Mouse (Mus musculus) frontal cortex, postnatal 10 days (tissue): Measurements from ENCODE around the gene Ice1.

Source experiments
- DNase-seq, 2 experiments: peaks; one replicate each; pipeline ENCODE4 v3.0.0; 2022; ENCODE audit warnings: low spot score in 2 of 2, mixed read lengths in 1 of 2

Gene Ice1

DNA sequence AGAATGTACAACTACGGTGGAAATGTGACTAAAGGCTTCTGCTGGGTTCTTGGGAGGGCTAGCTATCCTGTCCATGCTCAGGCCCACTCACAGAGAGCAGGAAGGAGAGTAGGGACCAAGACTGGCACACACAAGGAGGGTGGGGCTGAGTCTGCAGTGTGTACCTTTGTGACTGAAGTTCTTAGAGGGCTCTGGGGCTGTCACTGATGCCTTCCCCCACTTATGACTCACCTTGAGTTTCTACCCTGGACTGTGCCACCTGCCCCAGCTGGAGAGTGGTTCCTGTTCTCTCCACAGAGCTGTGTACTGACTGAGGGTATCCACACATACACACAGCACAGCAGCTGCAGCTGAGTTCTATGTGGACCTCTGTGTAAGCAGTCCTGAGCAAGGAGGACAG is 63.2 kb downstream of the Ice1 start:
- no peak for DNase-seq

DNA sequence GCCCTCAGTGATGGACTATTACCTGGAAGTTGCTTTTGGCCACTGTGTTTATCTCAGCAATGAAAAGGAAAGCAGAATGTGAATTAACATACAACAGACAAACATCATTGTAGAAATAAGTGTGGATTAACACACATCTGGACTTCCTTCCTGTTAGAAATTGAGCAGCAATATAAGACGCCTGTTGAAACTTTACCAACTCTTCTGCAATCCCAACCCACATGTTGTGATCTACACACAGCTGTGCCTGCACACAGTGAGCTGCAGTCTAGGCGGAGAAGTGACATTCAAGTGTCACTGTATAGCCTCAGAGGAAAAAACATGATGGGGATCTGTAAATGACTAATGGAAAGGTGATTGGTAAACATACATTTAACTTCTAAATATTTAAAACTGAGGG is 69.5 kb downstream of the Ice1 start:
- no peak for DNase-seq

DNA sequence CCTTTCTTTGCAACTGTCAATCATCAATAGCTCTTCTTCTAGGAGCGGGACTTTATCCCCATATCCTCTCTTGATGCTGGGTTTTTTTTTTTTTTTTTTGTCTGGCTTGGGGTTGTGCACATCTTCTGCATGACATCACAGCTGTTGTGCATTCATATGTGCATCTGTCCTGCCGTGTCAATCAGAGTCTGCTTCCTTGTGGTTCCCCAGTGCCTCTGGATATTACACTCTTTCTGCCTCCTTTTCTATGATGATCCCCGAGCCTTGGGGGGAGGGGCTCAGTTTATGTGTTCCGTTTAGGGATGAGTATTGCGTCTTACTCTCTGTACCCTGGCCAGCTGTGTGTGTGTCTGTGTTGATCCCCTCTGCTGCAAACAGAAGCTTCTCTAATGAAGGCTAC is 84.0 kb downstream of the Ice1 start:
- DNase-seq, result no peak

DNA sequence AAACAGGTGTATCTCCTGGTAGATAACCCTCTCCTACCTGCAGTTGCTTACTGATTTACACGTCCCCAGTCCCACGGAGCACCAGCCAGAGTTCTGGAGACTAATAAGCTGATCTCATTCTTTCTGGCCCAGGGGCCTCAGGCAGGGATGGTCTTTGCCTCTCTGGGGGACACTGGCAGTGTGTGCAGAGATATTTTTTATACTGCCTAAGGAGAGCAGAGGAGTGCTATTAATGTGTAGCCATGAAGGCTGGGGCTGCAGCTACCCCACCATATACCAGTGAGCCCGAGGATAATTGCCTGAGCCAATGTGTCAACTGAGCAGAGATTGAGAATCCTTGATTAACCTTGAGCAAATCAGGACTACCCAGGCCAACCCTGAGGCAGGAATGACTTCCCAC is 90.0 kb downstream of the Ice1 start:
- no peak for DNase-seq

DNA sequence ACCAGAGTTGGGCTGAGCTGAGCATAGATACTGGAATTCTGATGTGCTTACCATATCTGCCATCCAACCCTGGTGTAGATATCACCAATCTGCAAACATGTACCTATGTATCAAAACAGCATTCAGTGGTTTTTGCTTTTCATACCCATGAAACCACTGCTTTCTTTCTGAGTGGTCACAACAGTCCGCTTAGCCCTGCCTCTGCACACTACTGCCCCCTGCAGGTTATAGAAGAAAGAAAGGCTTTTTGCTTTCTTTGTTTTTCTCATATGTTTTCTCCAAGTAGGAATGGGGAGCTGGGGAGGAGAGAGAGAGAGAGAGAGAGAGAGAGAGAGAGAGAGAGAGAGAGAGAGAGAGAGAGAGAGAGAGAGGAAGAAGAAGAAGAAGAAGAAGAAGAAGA is 92.2 kb downstream of the Ice1 start:
- DNase-seq, result no peak

DNA sequence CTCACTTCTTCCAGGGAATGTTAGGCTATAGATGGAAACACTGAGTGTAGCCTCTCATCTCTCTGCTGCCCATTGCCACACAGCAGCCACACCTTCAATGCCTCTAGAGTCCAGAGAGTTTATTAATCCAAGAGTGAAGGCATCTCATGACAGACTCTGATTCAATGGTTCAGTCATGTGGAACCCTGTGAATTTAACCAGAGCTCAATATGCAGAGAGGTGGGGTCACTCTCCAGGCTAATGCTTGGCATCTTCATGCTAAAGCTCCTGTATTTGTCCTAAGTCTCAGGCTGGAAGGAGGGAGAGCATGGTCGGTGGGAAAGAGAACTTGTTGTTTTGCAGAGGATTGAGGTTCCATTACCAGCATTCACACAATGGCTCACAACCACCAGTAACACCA is 97.6 kb downstream of the Ice1 start:
- DNase-seq, result no peak

GRCm38 (mm10) chr13:70533412-70533811 is 104.0 kb downstream of the Ice1 start:
- DNase-seq, result no peak

GRCm38 (mm10) chr13:70532719-70533118 is 104.7 kb downstream of the Ice1 start:
- no peak for DNase-seq

DNA sequence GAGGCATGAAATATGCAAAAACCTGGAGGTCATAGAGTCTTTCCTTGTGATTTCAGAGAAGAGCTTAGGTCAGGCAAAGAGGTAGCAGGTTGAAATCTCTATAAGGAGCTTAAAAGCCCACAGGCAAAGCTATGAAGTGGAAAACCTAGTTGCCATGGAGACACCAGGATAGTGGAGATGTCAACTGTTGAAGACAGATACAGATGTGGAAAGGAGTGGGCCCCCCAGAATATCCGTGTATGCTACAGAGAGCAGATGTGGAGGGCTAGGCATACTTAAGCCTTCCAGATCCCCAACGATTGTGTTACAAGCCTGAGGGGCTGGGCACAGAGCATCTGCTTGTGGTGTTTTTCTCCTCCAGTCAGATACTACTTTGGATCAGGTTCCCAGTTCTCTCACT is 119.8 kb downstream of the Ice1 start:
- no peak for DNase-seq

GRCm38 (mm10) chr13:70515004-70515403 is 122.4 kb downstream of the Ice1 start:
- no peak for DNase-seq

- DNase-seq, result no peak
Measured at GRCm38 (mm10) chr13:70510199-70510598, 127.2 kb downstream of the Ice1 start.

DNA sequence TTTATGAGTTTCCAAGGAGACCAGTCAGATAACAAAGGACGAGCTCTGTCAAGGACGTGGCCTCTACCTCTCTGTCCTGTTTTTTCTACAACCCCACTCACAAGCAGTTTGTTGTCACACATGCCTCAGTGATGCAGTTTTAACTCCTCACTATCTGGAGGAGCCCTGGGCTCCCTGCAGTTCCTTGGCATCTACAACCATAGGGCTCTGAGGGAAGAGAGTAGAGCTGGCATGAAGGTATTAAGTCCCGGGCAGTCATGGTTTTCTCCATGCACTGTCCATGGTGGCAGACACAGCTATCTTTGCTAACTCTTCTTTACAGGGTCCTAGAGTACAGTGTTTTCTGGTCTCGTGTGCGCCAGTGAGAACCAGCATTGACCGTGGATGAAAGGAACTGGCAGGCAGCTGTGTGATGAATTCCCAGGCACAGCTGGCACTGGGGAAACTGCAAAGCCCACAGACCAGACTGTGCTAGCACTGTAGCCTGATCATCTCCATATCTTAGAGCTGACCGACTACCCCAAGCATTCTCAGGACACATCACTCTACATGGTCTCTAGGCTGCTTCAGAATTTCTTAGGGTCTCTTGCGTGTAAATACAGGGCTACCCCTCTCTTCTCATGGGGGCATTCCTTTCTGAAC is 127.9 kb downstream of the Ice1 start:
- DNase-seq, result no peak

DNA sequence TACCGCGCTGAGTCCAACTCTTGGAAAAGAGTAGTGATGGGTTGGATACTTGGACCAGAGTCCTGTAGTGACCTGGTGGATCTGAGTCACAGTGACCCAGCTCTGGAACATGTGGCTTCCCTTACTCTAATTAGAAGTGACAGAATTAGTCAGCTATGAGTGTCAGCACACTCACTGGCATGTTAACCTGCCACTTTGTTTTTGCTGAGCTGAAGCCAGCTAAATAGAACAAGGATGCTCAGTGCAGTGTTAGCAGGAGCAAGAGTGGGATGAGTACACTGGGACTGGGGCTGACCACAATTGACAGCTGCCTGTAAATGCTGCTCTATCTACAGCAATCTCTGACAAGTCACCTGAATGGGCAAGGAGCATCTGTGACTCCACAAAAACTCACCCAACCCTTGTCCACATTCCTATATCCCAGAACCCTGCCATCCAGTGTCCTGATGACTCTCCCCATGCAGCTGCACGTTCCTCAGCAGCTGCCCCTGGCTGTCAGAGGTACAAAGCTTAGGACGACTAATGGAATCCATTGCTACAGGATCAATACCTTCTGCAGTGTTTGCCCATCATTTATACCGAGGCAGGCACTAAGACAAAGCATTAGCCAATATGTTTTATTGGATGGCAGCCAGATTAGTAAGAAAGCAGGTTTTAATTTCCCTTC is 128.6 kb downstream of the Ice1 start:
- no peak for DNase-seq
